Mouse (Mus musculus): ENCODE data around the gene Dnajc22.

DNA sequence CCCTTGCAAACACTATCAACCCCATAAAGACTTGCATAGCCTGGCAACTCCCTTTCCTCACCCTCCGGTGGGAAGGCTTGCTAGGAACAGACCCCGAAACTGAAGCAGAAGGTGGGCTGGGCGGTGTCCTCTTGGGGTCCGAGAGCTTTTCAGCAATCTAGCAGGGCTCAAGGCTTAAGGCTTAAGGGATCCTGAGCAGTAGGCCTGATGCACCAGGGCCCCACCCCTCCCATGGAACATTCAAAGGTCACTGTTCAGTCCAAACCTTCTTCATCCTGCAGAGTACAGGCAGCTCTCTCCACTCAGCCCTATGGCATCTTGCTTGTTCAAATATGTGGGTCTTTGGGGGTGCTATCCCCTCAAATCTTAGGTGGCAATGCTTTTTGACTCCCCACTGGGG lies 7.0 kb upstream of the Dnajc22 start:
- TF ChIP-seq CTCF (IDR thresholded peaks at IDR 0.05; ENCODE audit: borderline replicate concordance, insufficient read depth, low read depth, low read length) (no peak), POLR2A (IDR thresholded peaks at IDR 0.05; ENCODE audit: borderline replicate concordance, insufficient read depth, low read length) (no peak)

Data from cerebellum, adult 2 months (tissue).